Mouse (Mus musculus): ENCODE measurements around the gene Galnt18.

Gene Galnt18

DNA sequence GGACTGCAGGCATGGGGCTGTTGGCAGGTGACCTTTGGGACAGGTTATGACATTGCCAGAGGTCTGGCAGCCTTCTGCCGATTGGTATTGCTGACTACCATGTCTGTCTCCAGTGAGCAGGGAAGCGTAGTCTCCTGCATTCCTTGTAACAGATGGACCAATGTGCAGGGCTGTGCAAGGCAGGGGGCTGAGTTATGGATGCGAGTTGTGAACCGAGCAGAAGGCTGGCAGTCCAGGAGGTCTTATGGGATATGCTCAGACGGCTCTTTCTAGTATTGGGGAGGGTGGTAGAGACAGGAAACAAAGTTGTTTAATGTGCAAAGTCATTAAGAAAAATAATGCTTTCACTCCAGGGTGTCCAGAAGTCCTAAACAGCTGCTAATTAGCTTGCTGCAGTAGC is 312.1 kb downstream of the Galnt18 start:
- no peak for DNase-seq (ENCODE audit: low spot score)

DNA sequence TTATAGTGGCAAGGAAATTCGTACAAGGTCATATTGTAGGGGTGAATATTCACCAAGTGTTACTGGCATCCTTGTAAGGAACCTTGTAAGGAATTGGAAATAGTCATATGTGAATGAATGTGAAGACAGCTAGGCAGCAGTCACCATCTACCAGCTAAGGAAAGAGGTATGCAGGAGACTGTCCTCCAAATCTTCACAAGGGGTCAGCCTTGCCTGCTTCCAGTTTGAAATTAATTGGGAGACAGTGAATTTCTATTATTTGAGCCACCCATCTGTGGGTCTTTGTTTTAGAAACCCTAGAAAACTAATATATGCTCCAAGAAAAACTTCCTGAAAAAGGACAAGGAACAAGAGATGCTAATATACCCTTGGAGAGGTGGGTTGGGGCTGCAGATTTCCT is 313.1 kb downstream of the Galnt18 start:
- no peak for DNase-seq (ENCODE audit: low spot score)

DNA sequence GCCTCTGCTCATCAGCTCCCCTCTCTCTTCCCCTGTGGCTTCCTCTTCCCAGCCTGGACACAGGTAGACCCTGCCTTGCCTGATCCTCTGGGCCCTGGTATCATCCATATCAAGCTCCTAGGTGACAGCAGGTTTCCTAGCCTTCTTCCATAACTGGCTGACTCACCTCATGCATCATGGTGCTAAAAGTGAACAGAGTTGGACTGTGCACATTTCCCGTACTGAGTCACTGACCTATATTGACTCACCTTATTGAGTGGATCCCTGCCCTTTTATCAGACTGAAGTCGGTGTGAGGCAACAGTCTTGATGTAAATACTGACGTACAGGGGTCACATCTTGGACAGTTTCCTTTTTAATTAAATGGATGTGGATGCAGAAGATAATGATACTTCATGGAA is 313.7 kb downstream of the Galnt18 start:
- DNase-seq (ENCODE audit: low spot score) = no peak

DNA sequence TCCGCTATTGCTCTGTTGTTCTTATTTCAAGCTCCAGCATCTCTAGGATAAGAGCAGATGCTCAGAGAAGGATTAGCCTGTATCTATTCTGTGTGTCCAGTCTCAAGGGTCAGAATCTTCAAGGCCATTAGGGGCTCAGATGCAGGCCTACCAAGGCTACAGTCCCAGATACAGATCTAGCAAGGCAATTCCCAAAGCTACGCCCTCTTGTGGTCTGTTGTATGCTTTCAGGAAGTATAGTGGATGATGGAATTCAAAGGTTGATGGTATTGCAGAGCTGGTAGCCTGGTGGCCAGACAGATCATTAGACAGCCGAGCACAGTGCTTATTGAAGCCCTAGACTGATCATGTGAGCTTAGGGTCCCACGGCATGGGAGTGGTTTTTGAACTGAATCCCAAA is 320.1 kb downstream of the Galnt18 start:
- DNase-seq (ENCODE audit: low spot score) = no peak

DNA sequence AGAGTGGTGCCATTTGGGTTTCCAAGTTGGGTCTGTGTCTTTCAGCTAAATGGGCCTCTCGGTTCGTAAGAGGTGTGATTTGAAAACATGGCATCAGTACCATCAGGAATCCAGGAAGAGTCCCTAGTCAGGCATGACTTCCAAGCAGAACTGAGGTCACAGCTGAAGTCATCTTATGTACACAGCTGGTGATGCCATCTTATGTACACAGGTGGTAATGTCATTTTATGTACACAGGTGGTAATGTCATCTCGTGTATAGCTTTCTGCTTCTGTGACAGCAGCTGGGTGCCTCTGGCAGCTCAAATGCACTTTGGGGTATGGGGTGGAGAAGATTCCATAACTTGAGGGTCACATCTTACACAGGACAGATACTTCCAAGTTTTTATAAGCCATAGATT is 323.8 kb downstream of the Galnt18 start:
- no peak for DNase-seq (ENCODE audit: low spot score)

DNA sequence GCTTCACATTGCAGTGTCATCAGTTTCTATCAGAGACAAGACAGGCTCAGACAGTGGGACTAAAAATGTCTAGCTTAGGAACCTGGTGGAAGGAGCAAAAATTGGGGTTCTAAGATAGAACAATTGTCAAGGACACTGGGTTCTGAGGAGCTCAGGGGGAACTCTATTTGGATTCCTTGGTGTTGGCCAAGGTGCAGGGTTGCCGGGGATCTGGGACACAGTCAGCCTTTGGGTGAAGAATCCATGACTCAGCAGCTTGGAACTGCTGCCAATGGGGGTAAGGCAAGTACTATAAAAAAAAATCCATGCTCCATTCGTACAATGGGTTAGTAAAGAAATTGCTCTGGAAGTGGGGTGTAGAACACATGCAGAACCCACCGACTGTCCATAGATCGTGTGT is 324.2 kb downstream of the Galnt18 start:
- no peak for DNase-seq (ENCODE audit: low spot score)

DNA sequence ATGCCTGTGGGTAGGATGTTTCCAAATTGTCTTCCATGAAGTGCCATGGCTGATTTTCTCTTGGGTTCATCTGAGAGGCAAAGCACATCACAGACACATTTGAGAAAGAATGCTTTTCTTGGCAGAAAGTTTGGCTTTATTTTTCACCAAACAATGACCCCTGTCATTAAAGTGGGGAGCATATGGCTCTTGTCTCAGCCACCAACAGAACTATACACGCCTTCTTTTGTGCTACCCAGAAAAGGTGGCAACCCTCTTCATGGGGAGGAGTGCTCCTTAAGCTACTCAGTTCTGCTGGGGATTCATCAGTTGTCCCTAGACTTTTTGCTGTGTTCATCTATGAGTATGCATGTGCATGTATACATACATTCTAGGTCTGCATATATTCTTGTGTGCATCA is 327.8 kb downstream of the Galnt18 start:
- no peak for DNase-seq (ENCODE audit: low spot score)

DNA sequence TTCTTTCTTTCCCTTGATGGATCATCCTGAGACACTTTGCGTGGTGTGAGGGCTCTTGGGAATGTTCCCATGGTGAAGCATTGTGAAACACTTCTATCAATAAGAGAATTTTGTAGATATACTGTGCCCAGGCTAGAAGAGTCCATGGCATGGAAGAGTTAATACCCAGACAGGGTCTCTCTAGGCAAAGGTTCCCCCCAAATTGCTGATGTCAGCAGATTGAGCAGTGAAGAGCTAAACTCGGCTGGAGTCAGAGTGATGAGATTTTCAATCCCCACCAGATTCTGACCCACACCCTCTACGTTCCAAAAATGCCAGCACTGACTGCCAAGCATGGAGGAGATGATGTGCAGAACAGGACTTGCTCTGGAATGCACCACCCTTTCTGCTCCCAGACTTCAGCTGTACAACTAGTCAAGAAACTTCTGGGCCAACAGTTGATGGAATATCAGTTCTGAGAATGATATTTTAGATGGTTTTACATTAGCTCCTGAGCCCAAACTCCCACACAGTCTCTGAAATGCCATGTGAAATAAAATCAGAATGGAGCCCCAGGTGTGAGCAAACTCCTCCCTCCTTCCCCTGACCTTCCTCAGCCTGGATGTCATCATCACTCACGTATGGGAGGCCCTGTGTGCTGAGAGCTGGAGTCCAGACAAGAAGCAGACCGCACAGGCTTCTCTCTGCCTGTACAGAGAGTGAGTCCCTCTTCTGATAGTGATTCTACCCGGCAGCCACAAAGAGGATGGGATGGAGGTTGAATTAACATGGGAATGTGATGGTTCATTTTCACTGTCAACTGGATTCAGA is 329.3 kb downstream of the Galnt18 start:
- no peak for DNase-seq (ENCODE audit: low spot score)

DNA sequence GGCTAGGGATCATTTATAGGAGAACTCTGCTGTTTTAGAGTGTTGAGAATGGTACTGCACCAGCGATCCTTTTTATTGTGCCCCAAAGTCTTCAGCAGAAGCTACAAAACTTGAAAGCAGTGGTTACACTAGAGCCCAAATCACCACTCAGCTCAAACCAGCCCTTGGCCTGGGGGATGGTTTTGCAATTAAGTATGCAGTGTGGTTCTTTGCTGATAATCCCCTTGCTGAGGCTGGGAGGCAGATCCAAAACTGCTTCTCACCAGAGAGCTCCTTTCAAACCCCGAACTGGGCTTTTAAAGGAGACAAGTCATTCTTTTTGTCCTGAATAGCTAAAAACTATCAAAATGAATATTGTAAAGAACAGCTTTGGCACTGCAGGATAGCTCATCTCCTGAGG is 346.6 kb downstream of the Galnt18 start:
- no peak for DNase-seq (ENCODE audit: low spot score)

DNA sequence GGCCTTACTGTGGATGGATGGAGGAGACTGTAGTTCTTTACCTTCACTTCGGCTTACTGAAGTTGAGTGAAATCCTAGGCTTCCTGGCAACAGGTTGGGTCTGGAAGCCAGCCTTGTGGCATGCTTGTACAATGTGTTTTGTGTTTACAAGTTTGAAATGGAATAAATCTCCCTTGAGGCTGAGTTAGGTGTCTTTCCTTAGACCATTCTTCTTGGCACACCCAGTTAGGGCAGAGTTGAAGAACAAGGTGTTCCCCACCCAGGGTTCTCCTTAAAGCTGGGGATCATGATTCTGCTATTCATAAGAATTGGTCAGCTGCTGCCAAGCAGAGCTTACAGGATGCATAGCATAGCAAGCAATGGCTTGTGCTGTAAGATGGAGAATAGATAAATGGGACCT is 352.4 kb downstream of the Galnt18 start:
- no peak for DNase-seq (ENCODE audit: low spot score)
